Comparison of ENCODE assay signal across 28 mouse cellular contexts in the genomic region with DNA sequence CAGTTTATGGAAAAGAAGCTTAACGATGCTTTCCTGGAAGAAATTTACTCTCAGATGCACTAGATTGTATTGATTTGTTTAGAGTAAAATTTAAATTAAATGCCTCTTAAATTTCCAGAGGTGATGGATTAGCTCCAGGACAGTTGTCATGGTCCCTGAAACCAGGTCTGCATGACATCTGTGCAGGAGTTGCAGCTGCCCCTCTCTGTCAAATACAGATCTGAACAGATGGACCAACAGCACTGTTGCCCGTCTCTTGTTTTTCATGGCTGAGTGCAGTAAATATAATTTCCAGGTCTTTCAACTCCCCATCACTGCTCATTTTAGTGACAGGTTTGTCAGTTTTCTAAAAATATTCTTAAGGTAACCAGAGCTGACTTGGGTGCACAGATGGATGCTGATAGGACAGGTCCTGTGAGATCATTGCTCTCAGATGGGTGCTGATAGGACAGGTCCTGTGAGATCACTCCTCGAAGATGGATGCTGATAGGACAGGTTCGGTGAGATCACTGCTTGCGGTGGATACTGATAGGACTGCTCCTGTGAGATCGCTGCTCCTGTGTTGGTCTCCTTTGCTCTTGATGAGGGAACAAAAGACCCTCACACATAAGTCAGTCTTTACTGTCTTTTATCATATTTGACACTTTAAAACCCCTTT. TPM values are rescaled to one million over a fixed set of nuclear protein-coding genes. Genes with fewer than 3 reads are reported as not detected.
"Had no signal": no experiment of that assay in that cellular context is flagged by ENCODE, and none has a peak within 500 bp of the region (broad histone marks: within the 10 kb centered on the region; RNA-seq: fewer than 3 reads in every experiment).

No protein-coding gene starts in this region.

- H3K27me3 ChIP-seq: liver, embryonic 13.5 days; midbrain, embryonic 12.5 days; midbrain, embryonic 15.5 days; neural tube, embryonic 15.5 days; stomach, embryonic 15.5 days had no signal

- H3K9me3 ChIP-seq: liver, embryonic 13.5 days; midbrain, embryonic 12.5 days; midbrain, embryonic 15.5 days; neural tube, embryonic 15.5 days; stomach, embryonic 15.5 days had no signal

- H3K4me2 ChIP-seq: liver, embryonic 13.5 days; midbrain, embryonic 12.5 days; midbrain, embryonic 15.5 days; neural tube, embryonic 15.5 days; stomach, embryonic 15.5 days had no signal

- ATAC-seq: midbrain, embryonic 15.5 days had no signal

- H3K4me1 ChIP-seq: liver, embryonic 13.5 days; midbrain, embryonic 12.5 days; midbrain, embryonic 15.5 days; neural tube, embryonic 15.5 days; stomach, embryonic 15.5 days had no signal

- H3K9ac ChIP-seq: liver, embryonic 13.5 days; midbrain, embryonic 12.5 days; midbrain, embryonic 15.5 days; neural tube, embryonic 15.5 days; stomach, embryonic 15.5 days had no signal

- DNase-seq: kidney, adult 9 months; kidney, postnatal 14 days; layer of hippocampus, adult 9-11 months; liver, embryonic 13.5 days; lung, adult 2 months; lung, postnatal 14 days; lung, postnatal 4 days; right cerebral cortex, adult 18-20 months; right cerebral cortex, postnatal 14 days; spleen, adult 18-20 months; thymus, postnatal 25 days had no signal

- H3K4me3 ChIP-seq: layer of hippocampus, adult 2 months; liver, embryonic 13.5 days; midbrain, embryonic 12.5 days; midbrain, embryonic 15.5 days; neural tube, embryonic 15.5 days; stomach, embryonic 15.5 days had no signal

- H3K27ac ChIP-seq: layer of hippocampus, adult 2 months; liver, embryonic 13.5 days; midbrain, embryonic 12.5 days; midbrain, embryonic 15.5 days; neural tube, embryonic 15.5 days; stomach, embryonic 15.5 days had no signal

RNA-seq across cellular contexts. Expression of a gene that starts 5.4 kb away (rescaled TPM):
- total RNA-seq: megakaryocyte progenitor cell, adult 5-6 weeks; megakaryocyte-erythroid progenitor cell, adult 5-6 weeks had no signal
- polyA plus RNA-seq: kidney, embryonic 16.5 days; large intestine, adult 2 months; liver, adult 2 months; liver, embryonic 13.5 days; liver, embryonic 16.5 days; lung, adult 2 months; midbrain, embryonic 12.5 days; neural tube, embryonic 15.5 days; thymus, postnatal 0 days had no signal

RNA-seq across cellular contexts. Expression of a gene that starts 50.1 kb away (rescaled TPM):
- total RNA-seq: layer of hippocampus, adult 2 months; layer of hippocampus, postnatal 25 days; left cerebral cortex, adult 18-20 months; left cerebral cortex, postnatal 36 days; liver, adult 2 months; megakaryocyte progenitor cell, adult 5-6 weeks; megakaryocyte-erythroid progenitor cell, adult 5-6 weeks had no signal
- polyA plus RNA-seq: kidney, embryonic 16.5 days; large intestine, adult 2 months; limb, embryonic 11.5 days; liver, adult 2 months; liver, embryonic 13.5 days; liver, embryonic 16.5 days; lung, adult 2 months; lung, embryonic 16.5 days; midbrain, embryonic 12.5 days; neural tube, embryonic 15.5 days; stomach, embryonic 15.5 days; thymus, postnatal 0 days had no signal
